Mouse (Mus musculus): ENCODE results near the gene Yeats2. TPM values are rescaled to one million over a fixed set of nuclear protein-coding genes. Genes with fewer than 3 reads are reported as not detected.

Gene Yeats2
- total and polyA plus RNA-seq, 2 experiments, result 7.1 to 7.7 TPM

GRCm38 (mm10) chr16:20130397-20130796 lies 10.5 kb upstream of the Yeats2 start:
- no peak for DNase-seq (ENCODE audit: extremely low read depth, low read depth, low spot score)
- WGBS, result 54% methylated on average over 2 of the region's 2 CpGs
- no peak overlapping the region for H3K27ac ChIP-seq (replicated peaks; ENCODE audit: insufficient read depth, low read depth, low read length)

DNA sequence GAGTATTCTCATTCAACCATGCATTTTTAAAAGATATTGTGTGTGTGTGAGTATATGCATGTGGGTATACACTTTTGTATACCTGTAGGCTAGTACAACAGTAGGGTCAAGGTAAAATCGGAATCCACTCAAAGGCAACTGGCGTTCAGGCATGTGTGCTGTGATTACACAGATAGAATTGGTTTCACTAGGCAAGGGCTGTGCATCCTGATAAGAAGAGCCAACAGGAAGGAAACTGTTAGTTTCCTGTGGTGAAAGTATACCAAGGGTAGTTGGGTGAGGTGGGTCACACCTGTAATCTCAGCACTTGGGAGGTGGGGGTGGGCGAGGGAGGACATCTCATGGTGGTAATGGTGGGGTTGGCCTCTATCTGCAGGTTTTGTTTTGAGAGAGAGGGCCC lies 3.7 kb downstream of the Yeats2 start:
- peaks cover 29% of the 10 kb centered on the region; the same call in 1 of the 2 replicates for H3K79me2 ChIP-seq (ENCODE audit: control insufficient read depth, insufficient read depth, low read length)
- H3K36me3 ChIP-seq (ENCODE audit: control insufficient read depth, insufficient read depth, low read length), result no peaks in the 10 kb centered on the region
- peaks cover 12% of the 10 kb centered on the region for H3K4me1 ChIP-seq (ENCODE audit: control insufficient read depth, insufficient read depth, low read length)
- no peak overlapping the region for H3K9ac ChIP-seq (ENCODE audit: low read depth, low read length)
- DNase-seq (ENCODE audit: extremely low read depth, low read depth, low spot score), result no peak
- no peak overlapping the region for H3K27ac ChIP-seq (replicated peaks; ENCODE audit: insufficient read depth, low read depth, low read length)
- H3K4me3 ChIP-seq (ENCODE audit: insufficient read depth, low read depth, low read length), result no peak overlapping the region
- H3K27me3 ChIP-seq (ENCODE audit: control insufficient read depth, insufficient read depth, low read length), result no peaks in the 10 kb centered on the region
- TF ChIP-seq POLR2A (IDR thresholded peaks at IDR 0.05; ENCODE audit: extremely low read depth, insufficient read depth, low read length) (no peak), CTCF (IDR thresholded peaks at IDR 0.05; ENCODE audit: low read depth, low read length) (no peak)
- 86% methylated on average over 3 of the region's 3 CpGs for WGBS

More at GRCm38 (mm10) chr16:20130397-20130796, 10.5 kb upstream of the Yeats2 start:
- H3K9ac ChIP-seq (ENCODE audit: low read depth, low read length), result no peak overlapping the region
- peaks cover 14% of the 10 kb centered on the region for H3K36me3 ChIP-seq (ENCODE audit: control insufficient read depth, insufficient read depth, low read length)
- H3K79me2 ChIP-seq (ENCODE audit: control insufficient read depth, insufficient read depth, low read length), result no peaks in the 10 kb centered on the region
- no peaks in the 10 kb centered on the region for H3K27me3 ChIP-seq (ENCODE audit: control insufficient read depth, insufficient read depth, low read length)
- H3K4me3 ChIP-seq (ENCODE audit: insufficient read depth, low read depth, low read length), result no peak overlapping the region
- no peak for TF ChIP-seq POLR2A (IDR thresholded peaks at IDR 0.05; ENCODE audit: extremely low read depth, insufficient read depth, low read length)
- no peak for TF ChIP-seq CTCF (IDR thresholded peaks at IDR 0.05; ENCODE audit: low read depth, low read length)
- no peaks in the 10 kb centered on the region for H3K4me1 ChIP-seq (ENCODE audit: control insufficient read depth, insufficient read depth, low read length)

DNA sequence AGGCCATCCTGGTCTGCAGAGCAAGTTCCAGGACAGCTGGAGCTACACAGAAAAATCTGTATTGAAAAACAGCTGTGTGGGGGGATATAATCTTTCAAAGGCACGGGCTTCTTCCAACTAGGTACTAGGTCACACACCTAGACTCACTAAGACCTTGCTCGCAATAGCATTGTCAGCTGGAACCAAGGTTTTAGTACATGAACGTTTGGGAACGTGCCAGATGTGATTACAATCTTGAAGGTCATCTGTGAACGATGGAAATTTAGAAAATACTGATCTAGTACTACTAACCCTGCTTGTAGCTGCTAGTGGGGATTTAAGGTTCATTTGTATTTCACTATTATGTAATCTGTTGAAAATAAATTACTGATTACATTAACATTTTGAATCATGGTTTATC lies 11.1 kb downstream of the Yeats2 start:
- Histone ChIP-seq H3K4me1 (ENCODE audit: control insufficient read depth, insufficient read depth, low read length) (peaks cover 1% of the 10 kb centered on the region; the same call in 1 of the 2 replicates), H3K4me3 (ENCODE audit: insufficient read depth, low read depth, low read length) (no peak overlapping the region), H3K36me3 (ENCODE audit: control insufficient read depth, insufficient read depth, low read length) (peaks cover 16% of the 10 kb centered on the region), H3K27me3 (ENCODE audit: control insufficient read depth, insufficient read depth, low read length) (no peaks in the 10 kb centered on the region), H3K9ac (ENCODE audit: low read depth, low read length) (no peak overlapping the region), H3K27ac (replicated peaks; ENCODE audit: insufficient read depth, low read depth, low read length) (no peak overlapping the region; the same call in 1 of the 2 replicates), H3K79me2 (ENCODE audit: control insufficient read depth, insufficient read depth, low read length) (peaks cover 6% of the 10 kb centered on the region; the same call in 1 of the 2 replicates)
- TF ChIP-seq POLR2A (IDR thresholded peaks at IDR 0.05; ENCODE audit: extremely low read depth, insufficient read depth, low read length) (no peak), CTCF (IDR thresholded peaks at IDR 0.05; ENCODE audit: low read depth, low read length) (no peak)
- 26% methylated on average over 5 of the region's 5 CpGs for WGBS
- peak; percentile 62 for DNase-seq (ENCODE audit: extremely low read depth, low read depth, low spot score)

- Histone ChIP-seq H3K9ac (ENCODE audit: low read depth, low read length) (no peak overlapping the region), H3K36me3 (ENCODE audit: control insufficient read depth, insufficient read depth, low read length) (peaks cover 16% of the 10 kb centered on the region), H3K4me3 (ENCODE audit: insufficient read depth, low read depth, low read length) (no peak overlapping the region), H3K4me1 (ENCODE audit: control insufficient read depth, insufficient read depth, low read length) (peaks cover under 1% of the 10 kb centered on the region; the same call in 1 of the 2 replicates), H3K27me3 (ENCODE audit: control insufficient read depth, insufficient read depth, low read length) (no peaks in the 10 kb centered on the region), H3K27ac (replicated peaks; ENCODE audit: insufficient read depth, low read depth, low read length) (no peak overlapping the region), H3K79me2 (ENCODE audit: control insufficient read depth, insufficient read depth, low read length) (peaks cover 1% of the 10 kb centered on the region; the same call in 1 of the 2 replicates)
- no peak for DNase-seq (ENCODE audit: extremely low read depth, low read depth, low spot score)
- WGBS, result 70% methylated on average over 3 of the region's 3 CpGs
- TF ChIP-seq CTCF (IDR thresholded peaks at IDR 0.05; ENCODE audit: low read depth, low read length), result no peak
- TF ChIP-seq POLR2A (IDR thresholded peaks at IDR 0.05; ENCODE audit: extremely low read depth, insufficient read depth, low read length), result no peak
Observed at GRCm38 (mm10) chr16:20153742-20154141, 12.9 kb downstream of the Yeats2 start.

- Histone ChIP-seq H3K36me3 (ENCODE audit: control insufficient read depth, insufficient read depth, low read length) (peaks cover 20% of the 10 kb centered on the region), H3K79me2 (ENCODE audit: control insufficient read depth, insufficient read depth, low read length) (no peaks in the 10 kb centered on the region), H3K4me1 (ENCODE audit: control insufficient read depth, insufficient read depth, low read length) (no peaks in the 10 kb centered on the region), H3K4me3 (ENCODE audit: insufficient read depth, low read depth, low read length) (no peak overlapping the region), H3K9ac (ENCODE audit: low read depth, low read length) (no peak overlapping the region), H3K27me3 (ENCODE audit: control insufficient read depth, insufficient read depth, low read length) (no peaks in the 10 kb centered on the region), H3K27ac (replicated peaks; ENCODE audit: insufficient read depth, low read depth, low read length) (no peak overlapping the region)
- peak; percentile 25; the same call in 1 of the 2 replicates for TF ChIP-seq CTCF (IDR thresholded peaks at IDR 0.05; ENCODE audit: low read depth, low read length)
- no peak for TF ChIP-seq POLR2A (IDR thresholded peaks at IDR 0.05; ENCODE audit: extremely low read depth, insufficient read depth, low read length)
- 91% methylated on average over 2 of the region's 2 CpGs for WGBS
- no peak for DNase-seq (ENCODE audit: extremely low read depth, low read depth, low spot score)
Observed at GRCm38 (mm10) chr16:20160130-20160529, 19.3 kb downstream of the Yeats2 start.

GRCm38 (mm10) chr16:20169071-20169470 lies 28.2 kb downstream of the Yeats2 start:
- 23% methylated on average over 3 of the region's 3 CpGs for WGBS

More at GRCm38 (mm10) chr16:20169071-20169470, 28.2 kb downstream of the Yeats2 start:
- no peaks in the 10 kb centered on the region for H3K27me3 ChIP-seq (ENCODE audit: control insufficient read depth, insufficient read depth, low read length)
- H3K4me1 ChIP-seq (ENCODE audit: control insufficient read depth, insufficient read depth, low read length), result peaks cover 7% of the 10 kb centered on the region
- TF ChIP-seq POLR2A (IDR thresholded peaks at IDR 0.05; ENCODE audit: extremely low read depth, insufficient read depth, low read length), result no peak
- no peak for TF ChIP-seq CTCF (IDR thresholded peaks at IDR 0.05; ENCODE audit: low read depth, low read length)
- H3K36me3 ChIP-seq (ENCODE audit: control insufficient read depth, insufficient read depth, low read length), result peaks cover 26% of the 10 kb centered on the region
- H3K4me3 ChIP-seq (ENCODE audit: insufficient read depth, low read depth, low read length), result no peak overlapping the region
- H3K27ac ChIP-seq (replicated peaks; ENCODE audit: insufficient read depth, low read depth, low read length), result peak overlapping the region; percentile 83
- peak; percentile 79 for DNase-seq (ENCODE audit: extremely low read depth, low read depth, low spot score)
- no peaks in the 10 kb centered on the region for H3K79me2 ChIP-seq (ENCODE audit: control insufficient read depth, insufficient read depth, low read length)
- 0 out of 2 replicates have a peak overlapping the region, but pooled peaks have one; percentile 3 for H3K9ac ChIP-seq (ENCODE audit: low read depth, low read length)

Data from liver, adult 2 months (tissue).